Mouse (Mus musculus) bone marrow, adult 2 months (tissue): ENCODE results near the gene 4933417A18Rik. TPM values are rescaled to one million over a fixed set of nuclear protein-coding genes. Genes with fewer than 3 reads are reported as not detected.
"Not testable (repeated sequence)": the region's sequence is repeated elsewhere in the genome, so short reads cannot be mapped to it uniquely, and the experiment has no call there.

Experiments used
- H3K27ac ChIP-seq: fragments of 200-500 bp; 2 replicates; pipeline ENCODE4 v1.5.1; 2012; ENCODE audit warnings: low read depth, mild to moderate bottlenecking, control low read depth, inconsistent platforms, low read length; ENCODE audit not compliant: control insufficient read depth, poor library complexity, insufficient read depth
- H3K4me1 ChIP-seq: fragments of 200-500 bp; 2 replicates; pipeline ENCODE4 v1.6.1; 2011; ENCODE audit warnings: low read length; ENCODE audit not compliant: control insufficient read depth, insufficient read depth
- H3K4me3 ChIP-seq: fragments of 200-500 bp; replicated peaks from 2 replicates; pipeline ENCODE3; 2011; ENCODE audit warnings: mild to moderate bottlenecking, low read depth, low read length, control low read depth; ENCODE audit not compliant: control insufficient read depth
- CTCF ChIP-seq: fragments of 200-500 bp; IDR thresholded peaks from 2 replicates; pipeline ENCODE4 v1.5.1; 2011; ENCODE audit warnings: low read length, control low read depth; ENCODE audit not compliant: control insufficient read depth, insufficient read depth
- POLR2A ChIP-seq: fragments of 200-500 bp; IDR thresholded peaks from 2 replicates; pipeline ENCODE4 v1.6.1; 2011; ENCODE audit warnings: low read depth, mild to moderate bottlenecking, control low read depth, low read length, borderline replicate concordance; ENCODE audit not compliant: control insufficient read depth
- WGBS: fragments of 180-500 bp; shearing (Covaris S2); methylation state at CpG from one replicate; pipeline ENCODE4 v1.1.7; 2018; 5-methylcytosine and 5-hydroxymethylcytosine counted together
- polyA plus RNA-seq: library from polyadenylated mRNA; stranded (reverse); fragments of >200 nt; gene quantifications from 2 replicates; pipeline ENCODE4 v1.2.4, GENCODE M21; 2011; ENCODE audit warnings: low replicate concordance; ENCODE audit not compliant: missing spikeins, insufficient read depth, insufficient read length

The 4933417A18Rik gene
- polyA plus RNA-seq, 1 experiment: not detected

GRCm38 (mm10) chr13:34934931-34935644 lies 10.9 kb downstream of the 4933417A18Rik start:
- TF ChIP-seq POLR2A (no peak), CTCF (no peak)
- no peak overlapping the region for H3K4me3 ChIP-seq
- H3K27ac ChIP-seq: no peak overlapping the region
- no peaks in the 10 kb centered on the region for H3K4me1 ChIP-seq
- WGBS: 82% methylated on average over 10 of the region's 10 CpGs

DNA sequence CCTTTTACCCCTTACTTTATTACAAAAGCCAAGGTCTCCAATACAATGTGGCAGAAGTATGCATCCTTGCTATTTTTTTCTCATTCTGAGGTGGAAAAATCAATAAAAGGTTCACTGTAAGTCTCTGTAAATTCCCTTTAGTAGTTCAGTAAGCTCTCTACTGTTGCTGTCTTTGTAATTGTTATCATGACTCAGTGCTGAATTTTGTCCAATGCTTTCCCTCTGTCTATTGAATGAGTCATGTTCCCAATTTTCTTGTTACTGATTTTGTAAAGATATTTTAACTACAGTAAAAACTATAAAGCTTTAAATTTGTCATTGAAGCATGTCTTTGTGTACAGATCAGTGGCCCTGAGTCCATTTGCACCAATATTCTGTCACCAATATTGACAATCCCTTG lies 18.2 kb downstream of the 4933417A18Rik start:
- TF ChIP-seq CTCF (no peak), POLR2A (no peak)
- H3K4me1 ChIP-seq: no peaks in the 10 kb centered on the region
- H3K27ac ChIP-seq: no peak overlapping the region
- no peak overlapping the region for H3K4me3 ChIP-seq

GRCm38 (mm10) chr13:34951437-34951836 lies 27.2 kb downstream of the 4933417A18Rik start:
- not testable (repeated sequence) for H3K27ac ChIP-seq, H3K4me1 ChIP-seq, H3K4me3 ChIP-seq
- WGBS: 29% methylated on average over 2 of the region's 2 CpGs

- Histone ChIP-seq H3K4me1 (no peaks in the 10 kb centered on the region), H3K27ac (no peak overlapping the region), H3K4me3 (no peak overlapping the region)
- WGBS: 74% methylated on average over 4 of the region's 4 CpGs
- TF ChIP-seq POLR2A (no peak), CTCF (no peak)
Measured at GRCm38 (mm10) chr13:34956901-34957300, 32.7 kb downstream of the 4933417A18Rik start.

DNA sequence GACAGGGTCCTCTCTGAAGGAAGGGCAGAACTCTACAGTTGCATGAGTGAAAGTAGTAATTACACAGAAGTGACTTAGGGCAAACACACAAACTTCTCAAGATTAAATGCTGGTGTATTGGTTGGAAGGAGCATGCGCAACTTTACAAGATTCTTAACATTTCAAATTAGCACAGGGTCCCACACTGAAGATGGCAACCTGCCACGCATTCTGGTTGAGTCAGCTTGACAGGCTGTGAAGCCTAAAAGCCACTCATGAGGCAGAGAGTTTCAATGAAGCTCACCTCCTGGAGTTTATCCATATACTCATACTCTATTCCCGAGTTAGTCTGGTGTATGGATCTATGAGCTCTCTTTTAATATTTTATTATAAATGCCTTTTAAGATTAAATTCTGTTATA lies 33.9 kb downstream of the 4933417A18Rik start:
- 84% methylated on average over 3 of the region's 3 CpGs for WGBS

GRCm38 (mm10) chr13:34960996-34961770 lies 37.0 kb downstream of the 4933417A18Rik start:
- Histone ChIP-seq H3K4me3 (no peak overlapping the region), H3K4me1 (no peaks in the 10 kb centered on the region), H3K27ac (no peak overlapping the region)
- 77% methylated on average over 4 of the region's 4 CpGs for WGBS
- TF ChIP-seq CTCF: no peak
- TF ChIP-seq POLR2A: no peak

More for the DNA sequence above, 33.9 kb downstream of the 4933417A18Rik start:
- H3K4me3 ChIP-seq, H3K4me1 ChIP-seq, H3K27ac ChIP-seq: not testable (repeated sequence)

- no peak within 1 kb of the TSS for H3K27ac ChIP-seq
- TF ChIP-seq POLR2A: no peak
- TF ChIP-seq CTCF: no peak
- 7% methylated on average over 32 of the region's 32 CpGs for WGBS
- no peaks in the 10 kb centered on the region for H3K4me1 ChIP-seq
- no peak within 1 kb of the TSS for H3K4me3 ChIP-seq
Measured at GRCm38 (mm10) chr13:34963511-34964397, 39.5 kb downstream of the 4933417A18Rik start, which contains the start of gene Eci3. Gene Eci3, minus strand, starts transcription at chr13:34963810.

GRCm38 (mm10) chr13:34964419-34964818 lies 40.2 kb downstream of the 4933417A18Rik start:
- TF ChIP-seq CTCF: no peak
- TF ChIP-seq POLR2A: no peak
- no peak overlapping the region for H3K27ac ChIP-seq
- WGBS: 4% methylated on average over 14 of the region's 14 CpGs
- H3K4me3 ChIP-seq: no peak overlapping the region
- H3K4me1 ChIP-seq: no peaks in the 10 kb centered on the region
